Mouse (Mus musculus) megakaryocyte, embryonic 14.5 days (primary cell): ENCODE data around the gene Fh1.

ENCODE experiments used
- FLI1 ChIP-seq: IDR thresholded peaks from 2 replicates; pipeline ENCODE4 v1.6.1; 2012; ENCODE audit warnings: low read length, inconsistent platforms, mixed read lengths
- GATA1 ChIP-seq: IDR thresholded peaks from 3 replicates; pipeline ENCODE4 v1.6.1; 2012; ENCODE audit warnings: mixed read lengths, low read length, inconsistent platforms, borderline replicate concordance

DNA sequence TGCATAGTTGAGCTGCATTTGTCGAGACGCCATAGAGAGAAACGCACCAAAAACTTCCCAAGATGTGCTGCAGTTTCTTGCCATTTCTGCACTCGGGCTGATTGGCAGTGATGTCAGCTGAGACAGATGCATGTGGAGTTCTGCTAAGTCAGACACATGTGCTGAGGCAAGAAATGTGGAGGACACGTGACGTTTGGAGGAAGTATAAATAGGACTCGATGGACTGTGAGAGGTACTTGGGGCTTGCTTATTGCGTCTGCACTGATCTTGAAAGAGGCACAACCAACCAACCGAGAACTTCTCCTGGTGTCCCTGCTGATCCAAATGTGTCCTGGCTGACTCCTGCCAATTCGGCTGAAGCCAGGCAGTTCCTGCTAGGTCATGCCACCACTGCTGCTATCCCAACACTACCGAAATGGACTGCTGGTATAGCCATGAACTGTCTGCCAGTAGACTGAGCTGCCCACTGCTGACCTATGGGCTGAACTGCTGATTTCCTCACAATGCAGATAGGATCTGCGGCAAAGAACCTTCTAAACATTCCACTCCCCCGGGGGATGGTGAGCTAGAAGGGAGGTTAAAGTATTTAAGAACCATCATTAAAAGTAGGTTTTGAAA, 5.5 kb downstream of the Fh1 start, which contains the start of gene Kmo:
- TF ChIP-seq FLI1: no peak
- no peak for TF ChIP-seq GATA1
